Mouse (Mus musculus): ENCODE measurements at regions not wholly inside any gene's neighbourhood (a gene's known extent, or its start where the extent isn't known, plus 50 kb on each side); places are given as distances from the start of the nearest gene placed in this dataset.

- no peak for DNase-seq (ENCODE audit: extremely low spot score)
These were observed 459.6 kb downstream of the Psat1 start for GRCm38 (mm10) chr19:15487576-15487975.

- DNase-seq (ENCODE audit: extremely low spot score) = no peak
These were observed 465.5 kb downstream of the Psat1 start for GRCm38 (mm10) chr19:15481605-15482004.

- DNase-seq (ENCODE audit: extremely low spot score) = no peak
These were observed 477.6 kb downstream of the Psat1 start for GRCm38 (mm10) chr19:15469541-15469940.

- DNase-seq (ENCODE audit: extremely low spot score) = no peak
These were observed 480.4 kb downstream of the Psat1 start for GRCm38 (mm10) chr19:15466713-15467112.

- no peak for DNase-seq (ENCODE audit: extremely low spot score)
These were observed 481.9 kb downstream of the Psat1 start for GRCm38 (mm10) chr19:15465063-15465760.

- DNase-seq (ENCODE audit: extremely low spot score) = no peak
These were observed 489.3 kb downstream of the Psat1 start for GRCm38 (mm10) chr19:15457793-15458192.

GRCm38 (mm10) chr19:15456943-15457735 is 490.0 kb downstream of the Psat1 start:
- peak; percentile 30 for DNase-seq (ENCODE audit: extremely low spot score)

- DNase-seq (ENCODE audit: extremely low spot score) = no peak
These were observed 498.1 kb downstream of the Psat1 start for GRCm38 (mm10) chr19:15448989-15449388.

GRCm38 (mm10) chr19:15431798-15432197 is 515.3 kb downstream of the Psat1 start:
- DNase-seq (ENCODE audit: extremely low spot score) = no peak

GRCm38 (mm10) chr19:15421311-15421710 is 525.8 kb downstream of the Psat1 start:
- no peak for DNase-seq (ENCODE audit: extremely low spot score)

- no peak for DNase-seq (ENCODE audit: extremely low spot score)
These were observed 548.5 kb downstream of the Psat1 start for GRCm38 (mm10) chr19:15398624-15399023.

- DNase-seq (ENCODE audit: extremely low spot score) = no peak
These were observed 575.5 kb downstream of the Psat1 start for GRCm38 (mm10) chr19:15371682-15372081.

- no peak for DNase-seq (ENCODE audit: extremely low spot score)
These were observed 580.2 kb downstream of the Psat1 start for GRCm38 (mm10) chr19:15366951-15367350.

- DNase-seq (ENCODE audit: extremely low spot score) = no peak
These were observed 590.0 kb downstream of the Psat1 start for GRCm38 (mm10) chr19:15357181-15357580.

- no peak for DNase-seq (ENCODE audit: extremely low spot score)
These were observed 598.8 kb downstream of the Psat1 start for GRCm38 (mm10) chr19:15348356-15348755.

GRCm38 (mm10) chr19:15342229-15342628 is 604.9 kb downstream of the Psat1 start:
- DNase-seq (ENCODE audit: extremely low spot score) = no peak

GRCm38 (mm10) chr19:15340305-15340983 is 606.7 kb downstream of the Psat1 start:
- DNase-seq (ENCODE audit: extremely low spot score) = peak; percentile 59

GRCm38 (mm10) chr19:15339979-15340304 is 607.2 kb downstream of the Psat1 start:
- no peak for DNase-seq (ENCODE audit: extremely low spot score)

GRCm38 (mm10) chr19:15330155-15330554 is 617.0 kb downstream of the Psat1 start:
- no peak for DNase-seq (ENCODE audit: extremely low spot score)

GRCm38 (mm10) chr19:15299474-15299873 is 647.7 kb downstream of the Psat1 start:
- DNase-seq (ENCODE audit: extremely low spot score) = peak; percentile 7

- DNase-seq (ENCODE audit: extremely low spot score) = no peak
These were observed 662.1 kb downstream of the Psat1 start for GRCm38 (mm10) chr19:15285016-15285415.

GRCm38 (mm10) chr19:15242781-15243180 is 644.9 kb upstream of the Tle4 start:
- DNase-seq (ENCODE audit: extremely low spot score) = no peak

Measured in embryo, embryonic 9.5 days (tissue).